Mouse (Mus musculus): ENCODE measurements around the gene Slmap.
"Not testable (repeated sequence)": the region's sequence is repeated elsewhere in the genome, so short reads cannot be mapped to it uniquely, and the experiment has no call there.

Gene Slmap

DNA sequence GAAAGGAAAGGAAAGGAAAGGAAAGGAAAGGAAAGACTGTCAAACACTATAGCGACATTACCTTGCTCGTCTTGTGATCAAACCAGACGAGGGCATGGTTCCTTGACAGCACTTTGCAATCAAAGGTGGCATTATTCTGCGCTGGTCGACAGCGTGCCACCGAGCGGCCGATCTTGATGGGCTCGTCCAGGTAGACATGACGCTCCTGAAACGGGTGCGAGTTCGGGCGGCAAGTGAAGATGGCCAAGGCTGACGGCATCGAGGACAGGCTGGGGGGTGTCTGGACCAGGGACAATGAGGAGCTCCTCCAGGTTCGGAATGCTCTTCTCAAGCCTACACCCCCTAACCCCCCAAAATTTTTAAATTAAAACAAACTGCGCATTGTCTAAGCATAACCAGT is 1.5 kb downstream of the Slmap start:
- DNase-seq (ENCODE audit: low read depth, low spot score) = no peak

GRCm38 (mm10) chr14:26532752-26533151 is 2.0 kb downstream of the Slmap start:
- DNase-seq (ENCODE audit: low read depth, low spot score) = no peak

DNA sequence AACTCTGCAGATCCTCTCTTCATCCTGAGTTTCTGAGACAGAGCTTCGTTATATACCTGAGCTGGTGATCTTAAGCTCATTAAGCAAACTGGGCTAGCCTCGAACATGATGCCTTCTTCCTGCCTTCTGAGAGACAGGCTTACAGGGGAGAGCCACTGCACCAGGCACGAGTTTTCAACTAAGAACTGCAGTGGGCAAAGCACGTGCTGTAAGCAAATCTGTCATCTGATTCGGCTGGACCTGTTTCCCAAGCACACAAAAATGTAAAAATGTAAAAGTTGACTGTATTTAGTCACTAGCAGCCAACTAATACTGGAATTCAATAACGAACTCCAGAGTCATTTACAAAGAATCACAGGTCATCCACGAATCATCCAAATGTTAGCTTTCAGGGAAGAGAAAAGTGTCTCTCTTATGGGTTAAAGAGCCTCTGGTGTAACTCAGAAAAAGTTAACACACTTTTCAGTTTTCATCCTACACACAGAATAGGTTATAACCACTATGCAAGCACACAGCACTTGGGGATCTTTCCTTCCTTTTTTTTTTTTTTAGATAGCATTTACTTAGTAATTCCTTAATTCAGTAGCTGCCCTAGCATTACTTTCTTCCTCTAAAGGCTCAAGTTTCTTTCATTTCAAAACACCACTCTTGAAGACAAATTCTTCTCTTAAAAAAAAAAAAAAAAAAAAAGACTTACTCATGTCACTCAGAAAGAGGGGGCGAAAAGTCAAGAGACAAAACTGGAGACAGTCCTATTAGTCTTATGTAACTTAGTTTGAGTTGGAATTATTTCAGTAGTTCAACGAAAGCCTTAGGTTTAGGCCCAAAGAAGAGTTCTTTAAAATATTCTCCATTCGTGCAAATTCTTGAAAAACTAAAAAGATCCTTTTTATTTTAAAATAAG is 3.1 kb downstream of the Slmap start:
- no peak for DNase-seq (ENCODE audit: low read depth, low spot score)

- peak; percentile 17 for DNase-seq (ENCODE audit: low read depth, low spot score)
These were observed 4.4 kb downstream of the Slmap start for GRCm38 (mm10) chr14:26530350-26530749.

DNA sequence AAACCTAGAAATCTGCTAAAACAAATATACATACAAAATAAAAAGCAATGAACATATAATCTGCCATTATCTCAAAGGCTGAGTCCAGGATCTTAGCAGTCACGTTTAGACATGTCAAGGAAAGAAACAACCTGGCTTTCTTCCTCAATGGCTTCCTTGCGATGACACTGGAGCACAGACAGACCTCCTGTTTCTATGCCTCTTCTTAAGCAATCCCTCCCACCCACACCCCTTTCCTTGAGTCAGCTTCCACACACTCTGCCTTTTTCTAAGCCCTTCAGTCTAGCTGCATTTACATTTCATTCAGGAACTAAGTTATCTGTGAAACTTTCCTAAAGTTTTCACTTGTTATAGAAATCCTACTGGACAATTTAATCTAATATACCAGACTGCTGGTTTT is 6.4 kb downstream of the Slmap start:
- no peak for DNase-seq (ENCODE audit: low read depth, low spot score)

GRCm38 (mm10) chr14:26525955-26526354 is 8.8 kb downstream of the Slmap start:
- DNase-seq (ENCODE audit: low read depth, low spot score) = peak; percentile 48

DNA sequence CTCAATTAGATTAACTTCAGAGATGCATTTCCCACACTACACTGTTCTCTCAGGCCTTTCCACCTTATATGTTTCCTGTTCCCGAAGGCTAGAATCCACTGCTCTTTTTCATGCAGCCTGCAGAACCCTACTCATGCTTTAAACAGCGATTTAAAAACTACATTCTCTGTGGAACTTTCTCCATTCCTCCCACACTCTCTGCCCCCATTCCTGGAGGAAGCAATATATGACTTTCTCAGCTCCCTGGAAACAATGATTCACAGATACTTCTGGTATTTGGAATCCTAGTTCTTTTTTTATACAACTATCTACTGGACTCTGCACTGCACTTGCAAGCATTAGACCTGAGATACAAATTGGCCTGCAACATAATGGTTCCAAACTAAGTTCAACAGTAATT is 11.6 kb downstream of the Slmap start:
- no peak for DNase-seq (ENCODE audit: low read depth, low spot score)

DNA sequence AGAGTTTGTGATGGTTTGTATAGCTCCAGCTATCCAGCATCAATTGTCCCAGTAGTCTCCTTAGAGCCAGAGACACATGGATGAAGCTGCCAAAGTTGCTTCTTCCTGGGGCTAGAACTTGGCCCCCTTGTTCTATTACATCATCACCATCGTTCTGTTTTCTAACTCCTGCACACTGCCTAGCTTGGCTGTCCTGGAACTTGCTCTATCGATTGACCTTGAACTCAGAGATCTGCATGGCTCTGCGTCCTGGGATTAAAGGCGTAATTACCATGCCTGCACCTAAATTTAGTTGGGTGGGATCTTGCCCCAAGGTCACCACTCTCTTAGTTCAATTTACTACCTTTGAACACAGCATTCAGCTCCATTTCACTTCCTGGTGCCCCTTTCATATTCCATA is 14.9 kb downstream of the Slmap start:
- peak; percentile 55 for DNase-seq (ENCODE audit: low read depth, low spot score)

- no peak for DNase-seq (ENCODE audit: low read depth, low spot score)
These were observed 16.9 kb downstream of the Slmap start for GRCm38 (mm10) chr14:26517843-26518242.

- DNase-seq (ENCODE audit: low read depth, low spot score) = not testable (repeated sequence)
These were observed 18.5 kb downstream of the Slmap start for GRCm38 (mm10) chr14:26516232-26516631.

DNA sequence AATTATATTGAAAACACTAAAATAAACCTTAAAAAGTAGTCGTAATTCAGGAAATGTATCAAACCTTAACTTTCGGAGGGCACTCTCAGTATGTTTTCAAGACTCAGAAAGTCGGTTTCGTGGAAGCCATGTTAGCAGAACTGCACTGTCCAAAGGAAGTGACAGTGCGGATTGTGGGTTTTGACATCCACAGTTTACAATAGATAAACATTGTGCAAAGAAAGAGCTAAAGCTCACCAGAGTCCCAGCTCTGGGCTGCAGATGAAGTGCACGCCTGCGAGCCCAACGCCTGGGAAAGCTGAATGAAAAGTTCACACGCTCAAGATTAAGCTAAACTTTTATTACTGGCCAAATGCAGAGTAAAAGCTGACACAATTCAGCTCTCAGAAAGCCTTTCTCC is 18.9 kb downstream of the Slmap start:
- no peak for DNase-seq (ENCODE audit: low read depth, low spot score)

DNA sequence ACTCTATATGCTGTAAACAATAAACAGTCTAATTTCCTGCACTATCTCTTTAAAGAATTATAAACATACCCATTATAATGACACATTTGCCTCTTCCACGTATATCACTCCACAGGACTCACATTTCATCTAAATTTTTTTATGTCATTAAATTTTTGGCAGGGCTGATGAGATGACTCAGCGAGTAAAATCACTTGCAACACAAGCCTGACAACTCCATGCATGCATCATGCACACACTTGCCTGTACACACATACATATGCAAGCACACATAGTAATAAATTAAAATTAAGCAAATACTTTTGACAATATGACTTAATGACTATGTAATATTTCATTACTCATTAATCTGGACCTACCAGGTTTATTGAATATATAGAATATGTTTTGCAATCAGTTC is 24.2 kb downstream of the Slmap start:
- no peak for DNase-seq (ENCODE audit: low read depth, low spot score)

DNA sequence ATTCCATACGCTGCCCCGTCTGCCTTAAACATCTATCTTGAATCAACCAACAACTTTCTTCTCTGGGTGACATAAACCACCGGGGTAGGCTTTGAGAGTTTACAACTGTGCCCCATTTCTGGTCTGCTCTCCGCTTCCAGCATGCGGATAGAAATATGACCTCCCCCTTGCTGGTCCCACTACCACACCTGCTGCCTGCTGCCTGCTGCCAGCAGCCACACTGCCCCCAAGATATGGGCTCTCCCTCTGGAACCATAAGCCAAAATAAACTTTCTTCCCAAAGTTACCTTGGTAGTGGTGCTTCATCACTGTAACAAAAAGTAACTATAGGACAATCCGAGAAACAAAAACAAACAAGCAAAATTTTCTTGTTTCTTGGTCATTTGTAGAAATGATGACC is 26.6 kb downstream of the Slmap start:
- DNase-seq (ENCODE audit: low read depth, low spot score) = no peak

DNA sequence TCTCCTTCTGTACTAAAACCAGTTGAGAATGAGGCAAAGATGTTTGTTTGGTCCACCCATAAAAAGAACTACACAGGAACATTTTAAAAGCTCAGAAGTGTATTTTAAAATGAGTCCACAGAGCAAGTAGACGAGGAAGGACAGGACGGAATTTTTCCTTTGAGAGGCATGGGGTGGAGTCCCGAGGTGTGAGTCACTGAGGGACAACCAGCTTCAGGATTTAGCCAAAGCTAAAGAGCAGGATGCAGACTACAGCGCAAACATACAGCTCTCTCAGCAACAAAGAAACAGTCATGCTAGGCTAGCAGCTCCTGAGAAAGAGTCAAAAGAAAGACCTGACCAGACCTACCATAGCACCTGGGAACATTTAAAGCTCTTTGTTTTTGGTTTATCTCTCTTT is 27.4 kb downstream of the Slmap start:
- peak; percentile 32 for DNase-seq (ENCODE audit: low read depth, low spot score)

DNA sequence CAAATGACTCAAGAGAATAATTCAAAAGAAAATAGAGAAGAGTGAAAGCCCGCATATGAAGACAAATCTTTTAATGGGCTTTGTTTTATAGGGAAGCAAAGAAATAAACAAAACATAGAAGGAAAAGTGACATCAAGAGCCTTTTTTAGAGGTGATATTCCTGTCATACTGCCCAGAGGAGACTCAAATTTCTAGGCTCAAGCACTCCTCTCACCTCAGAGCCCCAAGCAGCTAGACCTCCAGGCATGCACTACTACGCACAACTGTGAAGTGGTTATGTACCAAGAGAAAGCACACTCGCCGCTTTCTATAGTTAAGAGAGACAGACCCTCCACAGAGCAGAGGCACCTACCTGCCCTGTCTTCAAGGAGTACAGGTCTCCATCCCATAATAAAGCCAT is 30.2 kb downstream of the Slmap start:
- no peak for DNase-seq (ENCODE audit: low read depth, low spot score)

DNA sequence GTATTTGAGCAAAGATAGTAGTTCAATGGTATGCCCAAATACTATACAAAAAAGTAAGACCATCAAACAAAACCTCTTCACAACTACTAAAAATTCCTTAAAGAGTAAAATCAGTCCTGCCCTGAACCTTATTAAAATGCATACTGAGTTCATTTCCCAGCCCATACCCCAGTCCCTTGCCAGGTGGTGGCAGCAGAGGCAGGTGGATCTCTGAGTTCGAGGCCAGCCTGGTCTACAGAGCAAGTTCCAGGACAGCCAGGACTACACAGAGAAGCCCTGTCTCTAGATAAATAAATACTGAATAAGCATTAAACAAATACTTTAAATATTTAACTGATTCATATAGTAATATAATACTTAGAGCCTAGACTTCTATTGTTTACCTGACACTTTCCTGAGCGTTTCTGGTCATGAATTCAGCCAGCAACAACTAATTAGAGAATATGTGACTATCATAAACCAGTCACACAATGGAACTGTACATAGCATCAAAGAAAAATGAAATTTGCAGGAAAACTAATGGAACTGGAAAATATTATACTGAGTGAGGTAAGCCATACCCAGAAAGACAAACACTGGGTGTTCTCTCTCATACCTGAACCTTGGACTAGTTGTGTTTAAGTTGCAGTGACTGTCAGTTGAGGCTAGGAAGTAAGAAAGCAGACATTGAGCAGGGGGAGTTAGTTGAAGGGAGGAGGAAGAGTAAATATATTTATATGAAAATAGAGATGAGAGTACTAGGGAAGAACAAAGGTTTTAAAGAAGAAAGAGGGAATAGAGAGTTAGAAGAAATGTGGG is 34.4 kb downstream of the Slmap start:
- no peak for DNase-seq (ENCODE audit: low read depth, low spot score)

GRCm38 (mm10) chr14:26495021-26495420 is 39.7 kb downstream of the Slmap start:
- DNase-seq (ENCODE audit: low read depth, low spot score) = peak; percentile 43

DNA sequence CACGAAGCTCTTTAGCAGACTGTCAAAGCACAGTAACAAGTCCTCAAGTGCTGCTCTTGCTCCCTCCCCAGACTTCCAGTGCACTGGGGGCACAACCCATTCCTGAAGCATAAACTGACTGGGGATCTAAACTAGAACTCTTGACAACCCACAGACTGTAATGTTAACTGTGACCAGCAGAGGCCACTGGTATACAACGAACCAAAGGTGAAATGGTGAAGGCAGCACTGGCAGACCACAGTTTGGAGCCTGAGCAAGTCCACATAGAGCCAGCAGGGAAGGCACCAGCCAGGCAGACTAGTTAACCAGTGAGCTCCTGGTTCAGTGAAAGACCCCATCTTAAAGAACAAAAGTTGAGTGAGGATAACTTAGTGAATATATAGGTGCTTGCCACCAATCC is 43.6 kb downstream of the Slmap start:
- DNase-seq (ENCODE audit: low read depth, low spot score) = peak; percentile 81

GRCm38 (mm10) chr14:26488329-26489020 is 46.3 kb downstream of the Slmap start:
- peak; percentile 73 for DNase-seq (ENCODE audit: low read depth, low spot score)

GRCm38 (mm10) chr14:26486416-26487198 is 48.1 kb downstream of the Slmap start:
- DNase-seq (ENCODE audit: low read depth, low spot score) = peak; percentile 71

GRCm38 (mm10) chr14:26481457-26481856 is 53.3 kb downstream of the Slmap start:
- DNase-seq (ENCODE audit: low read depth, low spot score) = no peak

Measured in R1 (cell line).